Mouse (Mus musculus): ENCODE measurements around the gene Dctn2. TPM values are rescaled to one million over a fixed set of nuclear protein-coding genes. Genes with fewer than 3 reads are reported as not detected.

Dctn2 gene
- polyA plus RNA-seq, 1 experiment from 2014 or later, result 133 TPM

Other genes starting within 250 kb of the Dctn2 start
- 86.6 and 92.5 TPM in 2 replicates for gene Tsfm, start 235.5 kb upstream of the Dctn2 start, polyA plus RNA-seq (2015; fragmentation: Nextera tagmentation; extraction: Ambion mirVana)
- gene Mettl1, start 225.0 kb upstream of the Dctn2 start, polyA plus RNA-seq (2015; fragmentation: Nextera tagmentation; extraction: Ambion mirVana), result 36.3 and 41.7 TPM in 2 replicates
- gene Eef1akmt3, start 224.9 kb upstream of the Dctn2 start, polyA plus RNA-seq (2015; fragmentation: Nextera tagmentation; extraction: Ambion mirVana), result 0.33 and 0.34 TPM in 2 replicates
- gene Cyp27b1, start 218.1 kb upstream of the Dctn2 start, polyA plus RNA-seq (2015; fragmentation: Nextera tagmentation; extraction: Ambion mirVana), result 0.10 and 0.21 TPM in 2 replicates
- 0.12 and 0.18 TPM in 2 replicates for gene March9, start 206.2 kb upstream of the Dctn2 start, polyA plus RNA-seq (2015; fragmentation: Nextera tagmentation; extraction: Ambion mirVana)
- 1,002 and 1,117 TPM in 2 replicates for gene Cdk4, start 202.8 kb upstream of the Dctn2 start, polyA plus RNA-seq (2015; fragmentation: Nextera tagmentation; extraction: Ambion mirVana)
- gene Tspan31, start 196.1 kb upstream of the Dctn2 start, polyA plus RNA-seq (2015; fragmentation: Nextera tagmentation; extraction: Ambion mirVana), result 110 and 114 TPM in 2 replicates
- not detected in 2 replicates for gene Agap2, start 191.1 kb upstream of the Dctn2 start, polyA plus RNA-seq (2015; fragmentation: Nextera tagmentation; extraction: Ambion mirVana)
- gene Os9, start 145.2 kb upstream of the Dctn2 start, polyA plus RNA-seq (2015; fragmentation: Nextera tagmentation; extraction: Ambion mirVana), result 48.0 and 49.5 TPM in 2 replicates
- 1.2 and 1.7 TPM in 2 replicates for gene B4galnt1, start 101.1 kb upstream of the Dctn2 start, polyA plus RNA-seq (2015; fragmentation: Nextera tagmentation; extraction: Ambion mirVana)
- gene Slc26a10, start 85.7 kb upstream of the Dctn2 start, polyA plus RNA-seq (2015; fragmentation: Nextera tagmentation; extraction: Ambion mirVana), result 18.0 and 21.5 TPM in 2 replicates
- gene Arhgef25, start 76.3 kb upstream of the Dctn2 start, polyA plus RNA-seq (2015; fragmentation: Nextera tagmentation; extraction: Ambion mirVana), result 21.4 and 21.6 TPM in 2 replicates
- 65.2 and 67.7 TPM in 2 replicates for gene Dtx3, start 70.6 kb upstream of the Dctn2 start, polyA plus RNA-seq (2015; fragmentation: Nextera tagmentation; extraction: Ambion mirVana)
- gene Pip4k2c, start 54.8 kb upstream of the Dctn2 start, polyA plus RNA-seq (2015; fragmentation: Nextera tagmentation; extraction: Ambion mirVana), result 23.2 and 23.8 TPM in 2 replicates
- 0.32 and 0.63 TPM in 2 replicates for gene Kif5a, start 3.0 kb upstream of the Dctn2 start, polyA plus RNA-seq (2015; fragmentation: Nextera tagmentation; extraction: Ambion mirVana)
- 12.6 and 12.7 TPM in 2 replicates for gene Mbd6, start 22.6 kb downstream of the Dctn2 start, polyA plus RNA-seq (2015; fragmentation: Nextera tagmentation; extraction: Ambion mirVana)
- 84.0 and 86.4 TPM in 2 replicates for gene Mars, start 45.4 kb downstream of the Dctn2 start, polyA plus RNA-seq (2015; fragmentation: Nextera tagmentation; extraction: Ambion mirVana)
- gene Arhgap9, start 55.6 kb downstream of the Dctn2 start, polyA plus RNA-seq (2015; fragmentation: Nextera tagmentation; extraction: Ambion mirVana), result 1.7 and 1.9 TPM in 2 replicates
- gene Gli1, start 75.6 kb downstream of the Dctn2 start, polyA plus RNA-seq (2015; fragmentation: Nextera tagmentation; extraction: Ambion mirVana), result 0.93 and 1.4 TPM in 2 replicates
- 0.06 TPM in 1 of 2 replicates, not detected in the other for gene Inhbe, start 88.0 kb downstream of the Dctn2 start, polyA plus RNA-seq (2015; fragmentation: Nextera tagmentation; extraction: Ambion mirVana)
- not detected in 2 replicates for gene Inhbc, start 104.1 kb downstream of the Dctn2 start, polyA plus RNA-seq (2015; fragmentation: Nextera tagmentation; extraction: Ambion mirVana)
- gene R3hdm2, start 114.0 kb downstream of the Dctn2 start, polyA plus RNA-seq (2015; fragmentation: Nextera tagmentation; extraction: Ambion mirVana), result 29.1 and 30.4 TPM in 2 replicates
- gene Stac3, start 235.3 kb downstream of the Dctn2 start, polyA plus RNA-seq (2015; fragmentation: Nextera tagmentation; extraction: Ambion mirVana), result 0.76 and 1.0 TPM in 2 replicates
- 14.2 and 18.1 TPM in 2 replicates for gene Ndufa4l2, start 248.6 kb downstream of the Dctn2 start, polyA plus RNA-seq (2015; fragmentation: Nextera tagmentation; extraction: Ambion mirVana)

Data from heart, embryonic 13.5 days (tissue).